12 mouse cellular contexts compared by ENCODE assay signal in the genomic region with DNA sequence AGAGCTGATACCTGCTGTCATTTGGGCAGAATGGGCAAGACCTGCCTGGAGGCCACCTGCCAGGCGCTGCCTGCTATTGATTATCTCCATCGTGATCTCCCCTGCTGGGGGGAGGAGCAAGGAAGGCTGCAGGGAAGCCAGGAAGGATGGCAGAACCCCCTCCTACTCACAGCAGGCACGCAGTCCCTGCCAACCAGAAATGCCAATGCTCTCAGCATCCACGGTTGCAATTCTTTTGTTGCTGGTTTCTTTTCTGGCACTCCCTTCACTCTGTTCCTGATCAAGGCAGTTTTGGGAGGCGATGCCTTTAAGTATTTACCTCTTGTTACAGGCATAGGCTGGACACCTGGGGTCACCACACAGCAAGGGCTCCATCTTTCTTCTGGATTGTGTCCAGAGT.
DNase-seq lines count a peak whose midpoint lies in the region; ATAC-seq lines count a peak whose summit lies in the region.
"Had no signal": no experiment of that assay in that cellular context is flagged by ENCODE, and none has a peak within 500 bp of the region (broad histone marks: within the 10 kb centered on the region; RNA-seq: fewer than 3 reads in every experiment).

No protein-coding gene starts in this region.

- no peaks in the 10 kb centered on the region for H3K36me3 ChIP-seq in limb, embryonic 12.5 days
- H3K36me3 ChIP-seq in limb, embryonic 10.5 days, result no peaks in the 10 kb centered on the region
- H3K36me3 ChIP-seq in hindbrain, embryonic 14.5 days (replicated peaks; ENCODE audit: control insufficient read depth, insufficient read depth), result no peaks in the 10 kb centered on the region
- H3K36me3 ChIP-seq: liver, embryonic 13.5 days had no signal

- H3K4me1 ChIP-seq in limb, embryonic 12.5 days (replicated peaks), result no peaks in the 10 kb centered on the region; the same call in 1 of the 2 replicates
- 0 out of 2 replicates have a peak, but pooled peaks cover 6% of the 10 kb centered on the region for H3K4me1 ChIP-seq in limb, embryonic 10.5 days
- no peaks in the 10 kb centered on the region for H3K4me1 ChIP-seq in hindbrain, embryonic 14.5 days (replicated peaks; ENCODE audit: control insufficient read depth, insufficient read depth, low read length)
- H3K4me1 ChIP-seq: liver, embryonic 13.5 days had no signal

- no peak for DNase-seq in limb, embryonic 10.5 days (ENCODE audit: low spot score)
- DNase-seq in cerebellum, postnatal 25 days, result peak; percentile 56 to 59
- peak; percentile 42 to 48 for DNase-seq in layer of hippocampus, postnatal 14 days (ENCODE audit: low spot score in 2 of 2)
- peak; percentile 11 for DNase-seq in telencephalon, adult 2 months (ENCODE audit: low read depth, low spot score)
- no peak for DNase-seq in kidney, adult 11 months
- DNase-seq in hindbrain, embryonic 14.5 days (ENCODE audit: low spot score), result no peak
- DNase-seq: adrenal gland, postnatal 36 days; gastrocnemius, postnatal 10 days; kidney, postnatal 14 days; liver, embryonic 13.5 days; lung, postnatal 4 days had no signal

- no peak overlapping the region for H3K4me2 ChIP-seq in limb, embryonic 12.5 days
- no peak overlapping the region for H3K4me2 ChIP-seq in hindbrain, embryonic 14.5 days (replicated peaks)
- H3K4me2 ChIP-seq: liver, embryonic 13.5 days had no signal

- no peak for ATAC-seq in limb, embryonic 12.5 days (ENCODE audit: insufficient number of reproducible peaks, insufficient read depth, low FRiP score, low TSS enrichment, low read depth)
- ATAC-seq in hindbrain, embryonic 14.5 days (ENCODE audit: low FRiP score), result no peak

- WGBS in limb, embryonic 12.5 days, result 29% methylated on average over 5 of the region's 5 CpGs
- WGBS in limb, embryonic 10.5 days, result 31% methylated on average over 5 of the region's 5 CpGs
- whole genome bisulfite sequencing in hindbrain, embryonic 14.5 days, result 21% methylated on average over 5 of the region's 5 CpGs

- no peak overlapping the region for H3K27ac ChIP-seq in limb, embryonic 12.5 days
- H3K27ac ChIP-seq in limb, embryonic 10.5 days, result no peak overlapping the region
- no peak overlapping the region for H3K27ac ChIP-seq in hindbrain, embryonic 14.5 days
- H3K27ac ChIP-seq: liver, embryonic 13.5 days had no signal

- H3K27me3 ChIP-seq in limb, embryonic 12.5 days, result no peaks in the 10 kb centered on the region
- H3K27me3 ChIP-seq in limb, embryonic 10.5 days (ENCODE audit: low read depth, poor library complexity, severe bottlenecking), result no peaks in the 10 kb centered on the region
- H3K27me3 ChIP-seq in hindbrain, embryonic 14.5 days (ENCODE audit: control insufficient read depth, insufficient read depth, low read length), result no peaks in the 10 kb centered on the region
- H3K27me3 ChIP-seq: liver, embryonic 13.5 days had no signal

- no peak overlapping the region for H3K4me3 ChIP-seq in limb, embryonic 12.5 days (replicated peaks)
- no peak overlapping the region for H3K4me3 ChIP-seq in limb, embryonic 10.5 days
- no peak overlapping the region for H3K4me3 ChIP-seq in hindbrain, embryonic 14.5 days (replicated peaks; ENCODE audit: low read length)
- H3K4me3 ChIP-seq: liver, embryonic 13.5 days had no signal

- H3K9ac ChIP-seq in limb, embryonic 12.5 days (replicated peaks), result 0 out of 2 replicates have a peak overlapping the region, but pooled peaks have one; percentile 12
- no peak overlapping the region for H3K9ac ChIP-seq in hindbrain, embryonic 14.5 days
- H3K9ac ChIP-seq: liver, embryonic 13.5 days had no signal

- no peaks in the 10 kb centered on the region for H3K9me3 ChIP-seq in limb, embryonic 12.5 days
- H3K9me3 ChIP-seq in limb, embryonic 10.5 days (replicated peaks), result no peaks in the 10 kb centered on the region
- H3K9me3 ChIP-seq in hindbrain, embryonic 14.5 days (ENCODE audit: control insufficient read depth, low read length), result no peaks in the 10 kb centered on the region
- H3K9me3 ChIP-seq: liver, embryonic 13.5 days had no signal

Comparison
In these comparisons a context has a peak if more than half of its experiments do, and no peak if none do; other contexts are left out.
1. DNase-seq: peak in cerebellum, postnatal 25 days (2 of 2), layer of hippocampus, postnatal 14 days (2 of 2) and telencephalon, adult 2 months (single experiment); none in limb, embryonic 10.5 days (single experiment), kidney, adult 11 months (single experiment) and hindbrain, embryonic 14.5 days (single experiment).